Mouse (Mus musculus) T-helper 2 cell (primary cell): ENCODE measurements at regions not wholly inside any gene's neighbourhood (a gene's known extent, or its start where the extent isn't known, plus 50 kb on each side); places are given as distances from the start of the nearest gene placed in this dataset.

Experiments
- in situ Hi-C: fragments of 300-600 bp; cut with MboI, MseI; formaldehyde crosslinking; loops from one replicate; pipeline ENCODE4 v1.15.1; 2025; ENCODE audit warnings: high pct_unique_total_duplicates

- in situ Hi-C loops = no loop called here
Measured at GRCm38 (mm10) chr2:115432476-115432875, 149.0 kb upstream of the BC052040 start.

GRCm38 (mm10) chr2:115441100-115441499, 140.4 kb upstream of the BC052040 start:
- in situ Hi-C loops = no loop called here

GRCm38 (mm10) chr2:115449783-115450483, 131.6 kb upstream of the BC052040 start:
- in situ Hi-C loops = no loop called here

- in situ Hi-C loops = no loop called here
Measured at GRCm38 (mm10) chr2:115455593-115455992, 125.9 kb upstream of the BC052040 start.

- in situ Hi-C loops = no loop called here
Measured at GRCm38 (mm10) chr2:115456372-115457022, 125.0 kb upstream of the BC052040 start.

- in situ Hi-C loops = no loop called here
Measured at GRCm38 (mm10) chr2:115460028-115460881, 121.3 kb upstream of the BC052040 start.

GRCm38 (mm10) chr2:115460882-115461151, 120.7 kb upstream of the BC052040 start:
- in situ Hi-C loops = no loop called here

GRCm38 (mm10) chr2:115466170-115466569, 115.3 kb upstream of the BC052040 start:
- in situ Hi-C loops = no loop called here

- in situ Hi-C loops = no loop called here
Measured at GRCm38 (mm10) chr2:115467107-115467745, 114.3 kb upstream of the BC052040 start.

- in situ Hi-C loops = no loop called here
Measured at GRCm38 (mm10) chr2:115467936-115468335, 113.6 kb upstream of the BC052040 start.

GRCm38 (mm10) chr2:115468471-115468909, 113.0 kb upstream of the BC052040 start:
- in situ Hi-C loops = no loop called here

- in situ Hi-C loops = no loop called here
Measured at GRCm38 (mm10) chr2:115469165-115469821, 112.2 kb upstream of the BC052040 start.

GRCm38 (mm10) chr2:115472393-115472792, 109.1 kb upstream of the BC052040 start:
- in situ Hi-C loops = no loop called here

GRCm38 (mm10) chr2:115483418-115484288, 97.9 kb upstream of the BC052040 start:
- in situ Hi-C loops = no loop called here

- in situ Hi-C loops = no loop called here
Measured at GRCm38 (mm10) chr2:115488465-115488864, 93.1 kb upstream of the BC052040 start.

- in situ Hi-C loops = no loop called here
Measured at GRCm38 (mm10) chr2:115493020-115493419, 88.5 kb upstream of the BC052040 start.

- in situ Hi-C loops = no loop called here
Measured at GRCm38 (mm10) chr2:115499904-115500303, 81.6 kb upstream of the BC052040 start.

GRCm38 (mm10) chr2:115509527-115509926, 72.0 kb upstream of the BC052040 start:
- in situ Hi-C loops = no loop called here

- in situ Hi-C loops = loop anchor here (10.0 kb wide), 1 partner anchor 874 kb away; no protein-coding TSS in a partner anchor
Measured at GRCm38 (mm10) chr2:115511146-115511545, 70.4 kb upstream of the BC052040 start.
